Mouse (Mus musculus): ENCODE data around the gene Lsg1.

The Lsg1 gene

DNA sequence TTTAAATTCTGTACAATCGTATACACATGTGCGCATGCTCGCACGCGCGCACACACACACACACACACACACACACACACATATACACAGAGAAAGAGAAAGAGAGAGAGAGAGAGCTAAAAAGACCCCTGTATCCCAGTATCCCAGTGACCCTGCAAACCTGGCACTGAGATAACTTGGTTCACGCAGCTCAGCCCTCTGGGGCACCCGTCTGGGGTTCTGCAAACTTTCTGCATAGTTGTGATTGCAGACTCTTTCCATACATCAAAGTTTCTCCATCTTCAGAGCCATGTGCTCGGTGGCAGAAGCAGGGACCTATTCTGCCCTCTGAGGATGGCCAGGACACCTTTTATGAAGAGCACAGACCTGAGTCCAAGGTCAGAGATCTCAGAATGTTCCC is 70.4 kb downstream of the Lsg1 start:
- DNase-seq = no peak

DNA sequence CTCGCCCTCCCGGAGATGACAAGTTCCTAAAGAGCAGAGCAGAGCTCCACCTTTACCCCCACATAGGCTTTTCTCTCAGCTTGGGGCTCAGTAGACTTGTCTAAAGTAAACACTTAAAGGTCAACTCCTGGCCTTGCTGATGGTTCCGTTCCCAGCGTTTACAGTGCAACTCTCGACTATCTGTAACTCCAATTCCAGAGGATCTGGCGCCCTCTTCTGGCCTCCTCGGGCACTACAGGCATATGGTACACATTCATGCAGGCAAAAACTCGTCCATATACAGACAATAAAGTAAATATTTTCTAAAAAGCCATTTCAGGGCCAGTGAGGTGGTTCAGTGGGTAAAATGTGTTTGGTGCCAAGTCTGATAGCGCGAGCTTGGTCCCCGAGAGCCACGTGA is 72.0 kb downstream of the Lsg1 start:
- DNase-seq = no peak

DNA sequence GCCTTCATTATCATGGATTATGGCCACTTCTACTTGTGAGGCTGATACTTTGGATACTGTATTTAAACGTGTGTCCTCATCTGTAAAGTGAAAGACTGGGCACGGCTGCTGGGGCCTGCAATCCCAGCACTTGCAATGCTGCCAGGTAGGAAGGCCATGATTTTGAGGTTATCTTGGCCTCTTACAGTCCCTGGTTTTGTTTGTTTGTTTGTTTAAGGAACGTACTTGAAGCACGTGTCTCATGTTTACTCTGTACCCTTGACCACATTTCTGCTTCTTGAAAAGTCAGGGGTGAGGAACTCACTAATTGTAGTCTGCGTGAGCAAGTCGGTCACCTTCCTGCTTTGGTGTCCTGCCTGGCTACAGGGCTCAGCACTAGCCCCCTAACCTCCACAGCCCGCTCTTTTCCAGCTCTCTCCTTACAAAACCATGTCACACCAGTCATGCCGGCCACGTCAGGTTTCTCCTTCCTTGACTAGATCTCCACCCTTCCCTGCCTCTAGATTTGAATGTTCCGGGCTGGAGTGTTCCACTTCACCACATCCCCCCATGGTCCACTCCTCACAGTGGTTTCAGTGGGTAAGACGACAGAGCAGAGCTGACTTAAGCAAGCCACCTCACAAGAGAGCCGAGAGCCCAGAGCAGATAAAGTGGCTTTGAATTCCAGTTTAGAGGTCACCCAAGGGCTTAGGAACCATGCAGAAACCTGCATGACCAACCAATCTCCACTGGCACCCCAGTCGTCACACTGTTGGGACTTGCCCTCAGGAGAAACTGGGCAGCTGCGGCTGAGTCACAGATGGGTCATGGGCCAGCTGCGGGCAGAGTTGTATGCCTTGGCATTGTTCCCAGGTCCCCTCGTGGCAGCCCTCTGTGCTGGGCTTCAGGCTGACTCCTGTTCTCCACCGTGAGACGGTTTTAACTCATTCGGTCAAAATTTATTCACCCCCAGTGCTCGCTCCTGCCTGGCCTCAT is 74.1 kb downstream of the Lsg1 start:
- peak; percentile 42 to 68 for DNase-seq

DNA sequence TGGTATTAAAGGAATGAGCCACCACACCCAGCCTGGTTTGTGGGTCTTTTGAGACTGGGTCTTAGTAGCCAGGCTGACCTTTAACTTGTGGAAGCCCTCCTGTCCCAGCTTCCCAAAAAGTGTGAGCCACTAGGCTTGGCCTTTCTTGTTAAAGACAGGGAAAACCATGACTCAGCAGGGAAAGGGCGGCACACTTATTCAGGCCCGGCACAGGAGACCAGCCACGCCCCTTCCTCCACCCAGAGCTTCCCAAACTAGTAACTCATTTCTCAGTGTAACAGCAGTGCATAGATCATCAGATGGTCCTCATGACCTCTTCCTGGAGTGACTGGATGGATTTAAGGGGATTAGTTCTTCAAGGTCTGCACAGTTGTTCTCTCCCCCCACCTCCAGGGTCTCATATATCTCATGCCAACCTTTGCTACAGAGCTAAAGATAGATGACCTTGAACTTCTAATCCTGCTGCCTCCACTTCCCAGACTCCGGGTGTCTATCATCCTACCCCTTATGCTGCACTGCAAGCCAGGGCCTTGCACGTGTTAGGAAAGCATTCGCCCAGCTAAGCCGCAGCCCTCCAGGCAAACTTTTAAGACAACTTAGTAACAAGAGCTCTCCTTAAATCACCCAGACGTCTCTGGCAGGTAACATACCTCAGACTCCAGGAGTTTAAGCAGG is 74.9 kb downstream of the Lsg1 start:
- peak in 1 of 2 experiments; percentile 56 for DNase-seq

DNA sequence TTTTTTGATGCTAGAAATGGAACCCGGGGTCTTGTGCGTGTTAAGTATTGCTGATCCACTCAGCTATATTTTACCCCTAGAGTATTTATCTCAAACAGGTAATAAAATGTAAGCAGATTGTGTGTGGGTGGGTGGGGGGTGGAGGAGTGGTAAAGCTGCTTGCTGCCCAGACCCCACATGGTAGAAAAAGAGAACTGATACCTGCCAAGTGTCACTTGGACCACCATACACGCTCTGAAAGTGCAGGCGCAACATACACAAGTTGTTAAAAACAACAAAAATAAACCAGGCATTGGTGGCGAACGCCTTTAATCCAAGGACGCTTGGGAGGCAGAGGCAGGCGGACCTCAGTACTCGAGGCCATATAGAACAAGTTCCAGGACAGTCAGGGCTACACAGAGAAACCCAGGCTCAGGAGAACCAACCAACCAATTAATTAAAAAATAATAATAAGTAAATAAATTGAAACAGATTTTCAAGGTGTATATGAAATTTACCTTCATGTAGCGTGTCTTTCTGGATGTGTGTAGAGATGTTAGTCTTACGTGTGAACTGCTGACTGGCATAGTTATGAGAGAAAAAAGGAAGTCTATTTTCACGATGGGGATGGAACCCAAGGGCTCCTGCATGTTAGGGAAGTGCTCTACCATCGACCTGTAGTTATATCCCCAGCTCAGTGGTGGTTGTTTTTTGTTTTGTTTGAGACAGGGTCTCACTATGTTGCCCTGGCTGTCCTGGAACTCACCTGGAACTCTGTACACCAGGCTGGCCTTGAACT is 75.6 kb downstream of the Lsg1 start:
- DNase-seq = no peak

DNA sequence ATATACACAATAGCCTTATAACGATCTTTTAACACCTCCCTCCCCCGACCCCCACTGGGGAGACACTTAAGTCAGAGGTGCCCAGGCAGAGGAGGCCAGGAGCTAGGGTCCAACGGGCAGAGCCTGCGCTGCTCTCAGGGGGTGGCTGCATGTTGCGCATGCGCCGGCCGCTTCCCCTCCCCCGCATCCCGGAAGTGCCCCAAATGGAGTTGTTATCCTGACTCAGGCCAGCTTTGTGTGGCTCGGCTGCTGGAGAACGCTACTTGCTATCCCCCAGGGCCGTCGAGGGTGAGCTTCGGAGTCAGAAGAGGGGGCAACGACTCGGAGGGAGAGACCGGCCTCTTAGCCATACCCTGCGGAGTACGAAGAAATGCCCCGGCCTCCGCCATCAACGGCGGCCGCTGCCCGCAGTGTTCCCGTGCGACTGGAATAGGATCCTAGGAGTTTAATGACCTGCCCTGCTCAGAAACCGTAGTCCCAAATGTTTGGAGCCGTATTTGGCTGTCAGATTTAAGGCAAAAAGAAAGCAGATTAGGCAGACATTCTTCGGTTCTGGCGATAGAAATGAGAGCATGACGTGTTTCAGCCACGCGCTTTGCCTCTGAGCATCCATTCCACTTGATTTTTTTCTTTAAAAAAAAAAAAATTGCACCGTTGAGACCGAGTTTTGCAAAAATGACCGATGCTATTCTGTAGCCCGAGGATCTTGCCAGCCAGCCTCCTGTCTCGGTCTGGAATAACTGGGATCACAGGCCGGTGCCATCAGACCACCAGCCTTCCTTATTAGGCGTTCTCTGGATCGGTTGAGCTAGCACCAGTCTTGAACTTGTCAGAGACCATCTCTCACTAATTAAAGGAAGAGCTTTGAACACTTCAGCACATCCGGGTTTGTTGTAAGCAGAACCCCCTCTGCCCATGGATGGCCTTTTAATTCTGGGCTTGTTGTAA is 76.6 kb downstream of the Lsg1 start:
- DNase-seq = peak; percentile 85 to 88
